Mouse (Mus musculus) liver, postnatal 0 days (tissue): Measurements from ENCODE around the gene 1700001L19Rik. TPM values are rescaled to one million over a fixed set of nuclear protein-coding genes. Genes with fewer than 3 reads are reported as not detected.
A peak's percentile ranks its signal among the peaks of the same experiment; 100 is the strongest.

Source experiments
- ATAC-seq: fragments of 200-750 bp; cut with Nextera tagmentation; 2 replicates; pipeline ENCODE4 v1.8.0; 2017; ENCODE audit warnings: mild to moderate bottlenecking, moderate library complexity
- DNase-seq: peaks from one replicate; pipeline ENCODE4 v3.0.0-alpha.2; 2016
- H3K27ac ChIP-seq: fragments of 300-500 bp; sonication (generic); 2 replicates; pipeline ENCODE4 v1.5.1; 2014; ENCODE audit warnings: antibody characterized with exemption, moderate library complexity, mild to moderate bottlenecking, low read depth
- H3K27me3 ChIP-seq: fragments of 300-500 bp; sonication (generic); 2 replicates; pipeline ENCODE4 v1.6.1; 2014; ENCODE audit warnings: low read length, control low read depth, mixed read lengths; ENCODE audit not compliant: insufficient read depth
- H3K36me3 ChIP-seq: fragments of 300-500 bp; sonication (generic); replicated peaks from 2 replicates; pipeline ENCODE4 v1.6.1; 2014; ENCODE audit warnings: mild to moderate bottlenecking, control low read depth, low read length, moderate library complexity, mixed read lengths; ENCODE audit not compliant: insufficient read depth
- H3K4me1 ChIP-seq: fragments of 300-500 bp; sonication (generic); 2 replicates; pipeline ENCODE4 v1.6.1; 2014; ENCODE audit warnings: antibody characterized with exemption, mild to moderate bottlenecking, control low read depth; ENCODE audit not compliant: insufficient read depth
- H3K4me2 ChIP-seq: fragments of 300-500 bp; sonication (generic); 2 replicates; pipeline ENCODE4 v1.6.1; 2014; ENCODE audit warnings: low read depth, mild to moderate bottlenecking, low read length, moderate library complexity, mixed read lengths
- H3K4me3 ChIP-seq: fragments of 300-500 bp; sonication (generic); 2 replicates; pipeline ENCODE4 v1.5.1; 2014; ENCODE audit warnings: low read depth, low read length
- H3K9ac ChIP-seq: fragments of 300-500 bp; sonication (generic); replicated peaks from 2 replicates; pipeline ENCODE4 v1.6.1; 2014; ENCODE audit warnings: mild to moderate bottlenecking, moderate library complexity
- H3K9me3 ChIP-seq: fragments of 300-500 bp; sonication (generic); 2 replicates; pipeline ENCODE4 v1.6.1; 2016; ENCODE audit warnings: mild to moderate bottlenecking, control low read depth, low read length, mixed read lengths
- CTCF ChIP-seq: sonication (generic); IDR thresholded peaks from 2 replicates; pipeline ENCODE4 v1.5.1; 2016; ENCODE audit warnings: antibody characterized with exemption, low read depth
- EP300 ChIP-seq: IDR thresholded peaks from 2 replicates; pipeline ENCODE4 v1.6.1; 2016; ENCODE audit warnings: antibody characterized with exemption, low read depth, mild to moderate bottlenecking
- WGBS: fragments of 180-500 bp; shearing (Covaris S2); extraction: QIAGEN DNeasy Blood & Tissue Kit; methylation state at CpG from one replicate; pipeline ENCODE4 v1.1.7; 2014; ENCODE audit not compliant: insufficient replicate concordance; 5-methylcytosine and 5-hydroxymethylcytosine counted together
- polyA plus RNA-seq: library from polyadenylated mRNA; unstranded; fragments of >200 nt; fragmentation: Nextera tagmentation; extraction: Ambion mirVana; gene quantifications from 2 replicates; pipeline ENCODE4 v1.2.1, GENCODE M21; 2015

The 1700001L19Rik gene
- polyA plus RNA-seq, 1 experiment from 2014 or later = not detected

GRCm38 (mm10) chr13:68603085-68603484 lies 5.9 kb downstream of the 1700001L19Rik start:
- no peaks in the 10 kb centered on the region for H3K4me1 ChIP-seq
- H3K4me2 ChIP-seq = no peak overlapping the region
- ATAC-seq = no peak
- no peaks in the 10 kb centered on the region for H3K9me3 ChIP-seq
- no peaks in the 10 kb centered on the region for H3K27me3 ChIP-seq
- no peak for DNase-seq
- no peak for TF ChIP-seq CTCF
- no peak for TF ChIP-seq EP300
- H3K9ac ChIP-seq = no peak overlapping the region
- H3K27ac ChIP-seq = no peak overlapping the region
- 72% methylated on average over 6 of the region's 6 CpGs for WGBS
- H3K4me3 ChIP-seq = no peak overlapping the region
- H3K36me3 ChIP-seq = no peaks in the 10 kb centered on the region

GRCm38 (mm10) chr13:68605689-68606126 lies 8.5 kb downstream of the 1700001L19Rik start:
- TF ChIP-seq CTCF (no peak), EP300 (no peak)
- ATAC-seq = 0 out of 2 replicates have a peak, but pooled peaks have one; percentile 31
- H3K4me1 ChIP-seq = no peaks in the 10 kb centered on the region
- WGBS = 14% methylated on average over 11 of the region's 11 CpGs
- no peaks in the 10 kb centered on the region for H3K36me3 ChIP-seq
- H3K4me3 ChIP-seq = peak overlapping the region; percentile 8; the same call in 1 of the 2 replicates
- H3K27me3 ChIP-seq = no peaks in the 10 kb centered on the region
- peak overlapping the region; percentile 27 for H3K4me2 ChIP-seq
- H3K27ac ChIP-seq = no peak overlapping the region
- no peaks in the 10 kb centered on the region for H3K9me3 ChIP-seq
- H3K9ac ChIP-seq = no peak overlapping the region
- no peak for DNase-seq

GRCm38 (mm10) chr13:68607652-68608405 lies 10.6 kb downstream of the 1700001L19Rik start:
- Histone ChIP-seq H3K27ac (no peak overlapping the region), H3K27me3 (no peaks in the 10 kb centered on the region), H3K4me3 (no peak overlapping the region), H3K9me3 (no peaks in the 10 kb centered on the region), H3K36me3 (no peaks in the 10 kb centered on the region), H3K4me2 (peak overlapping the region; percentile 13; the same call in 1 of the 2 replicates), H3K9ac (no peak overlapping the region), H3K4me1 (no peaks in the 10 kb centered on the region)
- TF ChIP-seq EP300 = no peak
- TF ChIP-seq CTCF = no peak
- DNase-seq = no peak
- 45% methylated on average over 21 of the region's 21 CpGs for WGBS
- no peak for ATAC-seq

- no peaks in the 10 kb centered on the region for H3K27me3 ChIP-seq
- no peaks in the 10 kb centered on the region for H3K36me3 ChIP-seq
- no peak overlapping the region for H3K9ac ChIP-seq
- TF ChIP-seq CTCF (peak; percentile 1; the same call in 1 of the 2 replicates), EP300 (no peak)
- no peak overlapping the region for H3K4me2 ChIP-seq
- no peaks in the 10 kb centered on the region for H3K4me1 ChIP-seq
- no peak for ATAC-seq
- WGBS = 58% methylated on average over 6 of the region's 6 CpGs
- no peak overlapping the region for H3K27ac ChIP-seq
- DNase-seq = no peak
- no peak overlapping the region for H3K4me3 ChIP-seq
- H3K9me3 ChIP-seq = no peaks in the 10 kb centered on the region
Measured at GRCm38 (mm10) chr13:68622792-68623191, 25.6 kb downstream of the 1700001L19Rik start.

- WGBS = 71% methylated on average over 3 of the region's 3 CpGs
- no peak overlapping the region for H3K9ac ChIP-seq
- H3K4me1 ChIP-seq = no peaks in the 10 kb centered on the region
- H3K27ac ChIP-seq = no peak overlapping the region
- no peaks in the 10 kb centered on the region for H3K27me3 ChIP-seq
- ATAC-seq (peak; percentile 31; the same call in 1 of the 2 replicates), DNase-seq (no peak)
- no peak overlapping the region for H3K4me2 ChIP-seq
- H3K4me3 ChIP-seq = no peak overlapping the region
- no peaks in the 10 kb centered on the region for H3K36me3 ChIP-seq
- TF ChIP-seq EP300 (no peak), CTCF (no peak)
- no peaks in the 10 kb centered on the region for H3K9me3 ChIP-seq
Measured at GRCm38 (mm10) chr13:68627041-68627440, 29.8 kb downstream of the 1700001L19Rik start.

GRCm38 (mm10) chr13:68642786-68643185 lies 45.6 kb downstream of the 1700001L19Rik start:
- Histone ChIP-seq H3K4me1 (no peaks in the 10 kb centered on the region), H3K27me3 (no peaks in the 10 kb centered on the region), H3K9ac (no peak overlapping the region), H3K9me3 (no peaks in the 10 kb centered on the region), H3K4me3 (no peak overlapping the region), H3K4me2 (no peak overlapping the region), H3K36me3 (no peaks in the 10 kb centered on the region), H3K27ac (no peak overlapping the region)
- ATAC-seq = no peak
- 93% methylated on average over 1 of the region's 1 CpGs for WGBS
- DNase-seq = no peak
- no peak for TF ChIP-seq CTCF
- no peak for TF ChIP-seq EP300

Other genes with a start within 250 kb of the 1700001L19Rik start
- gene Mtrr, start 15.3 kb upstream of the 1700001L19Rik start, polyA plus RNA-seq = 3.3 and 6.4 TPM in 2 replicates
- gene Fastkd3, start 15.2 kb upstream of the 1700001L19Rik start, polyA plus RNA-seq = 8.4 and 9.2 TPM in 2 replicates